16 mouse cellular contexts compared by ENCODE assay signal in the genomic region with DNA sequence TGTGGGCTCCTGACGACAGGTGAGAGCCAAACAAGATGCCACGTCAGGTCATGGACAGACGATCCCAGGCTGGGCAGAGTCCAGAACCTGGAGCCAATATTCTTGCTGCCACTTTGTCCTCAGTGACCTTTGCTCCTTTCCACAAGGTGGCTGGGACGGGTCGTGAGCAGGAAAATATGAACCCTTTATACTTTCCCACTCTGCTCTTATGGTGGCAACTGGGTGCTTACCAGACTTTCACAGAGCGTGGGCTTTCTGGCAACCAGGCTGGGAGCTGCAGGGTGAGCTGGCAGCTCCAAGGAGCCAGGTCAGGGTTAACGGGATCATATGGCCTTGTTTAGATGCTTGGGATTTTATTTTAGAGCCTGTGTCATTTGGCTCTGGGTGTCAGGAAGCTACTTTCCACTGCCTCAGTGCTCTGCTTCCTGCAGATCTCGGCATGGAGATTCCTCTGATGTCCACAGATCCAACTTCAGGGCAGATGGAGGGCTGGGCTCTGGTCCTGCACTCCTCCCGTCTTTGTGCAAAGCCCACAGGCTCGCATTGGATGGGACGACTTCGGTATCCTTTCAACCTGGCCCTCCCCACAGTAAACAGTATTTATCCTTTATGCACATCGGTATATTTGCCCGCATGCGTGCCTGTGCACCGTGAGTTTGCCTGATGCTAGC.
DNase-seq lines count a peak whose midpoint lies in the region; ATAC-seq lines count a peak whose summit lies in the region.
"Had no signal": no experiment of that assay in that cellular context is flagged by ENCODE, and none has a peak within 500 bp of the region (broad histone marks: within the 10 kb centered on the region; RNA-seq: fewer than 3 reads in every experiment).

No protein-coding gene starts in this region.

- peaks cover 2% of the 10 kb centered on the region; the same call in 1 of the 2 replicates for H3K9me3 ChIP-seq in kidney, embryonic 14.5 days (ENCODE audit: control insufficient read depth, low read length)
- H3K9me3 ChIP-seq in forebrain, embryonic 11.5 days (ENCODE audit: control insufficient read depth, low read length), result no peaks in the 10 kb centered on the region
- no peaks in the 10 kb centered on the region for H3K9me3 ChIP-seq in midbrain, embryonic 13.5 days
- H3K9me3 ChIP-seq: heart, embryonic 15.5 days; hindbrain, embryonic 15.5 days; midbrain, embryonic 15.5 days had no signal

- no peak for ATAC-seq in kidney, embryonic 14.5 days (ENCODE audit: low FRiP score, low TSS enrichment)
- no peak for ATAC-seq in forebrain, embryonic 11.5 days (replicated peaks; ENCODE audit: low FRiP score)
- no peak for ATAC-seq in midbrain, embryonic 13.5 days
- ATAC-seq: intestine, postnatal 0 days; lung, postnatal 0 days; midbrain, embryonic 15.5 days had no signal

- peak; percentile 92 for DNase-seq in heart, adult 11 months
- no peak for DNase-seq in heart, postnatal 25 days (ENCODE audit: low spot score)
- peak; percentile 33 to 59 for DNase-seq in kidney, postnatal 25 days
- DNase-seq in cerebellum, adult 8-10 months, result peak; percentile 56
- peak; percentile 34 for DNase-seq in gastrocnemius, postnatal 14 days
- DNase-seq in forebrain, embryonic 11.5 days (ENCODE audit: low spot score), result no peak
- DNase-seq: right cerebral cortex, postnatal 4 days; thymus, postnatal 4 days had no signal

- H3K4me3 ChIP-seq in kidney, embryonic 14.5 days (ENCODE audit: low read length), result no peak overlapping the region
- H3K4me3 ChIP-seq in forebrain, embryonic 11.5 days (ENCODE audit: low read depth, low read length), result no peak overlapping the region
- no peak overlapping the region for H3K4me3 ChIP-seq in midbrain, embryonic 13.5 days (replicated peaks)
- H3K4me3 ChIP-seq: heart, embryonic 15.5 days; hindbrain, embryonic 15.5 days; midbrain, embryonic 15.5 days had no signal

- no peak overlapping the region for H3K4me2 ChIP-seq in kidney, embryonic 14.5 days (replicated peaks; ENCODE audit: low read depth, low read length)
- H3K4me2 ChIP-seq in forebrain, embryonic 11.5 days (ENCODE audit: low read depth, low read length, severe bottlenecking), result no peak overlapping the region
- H3K4me2 ChIP-seq in midbrain, embryonic 13.5 days (replicated peaks), result no peak overlapping the region
- H3K4me2 ChIP-seq: heart, embryonic 15.5 days; hindbrain, embryonic 15.5 days; midbrain, embryonic 15.5 days had no signal

- 77% methylated on average over 16 of the region's 16 CpGs for WGBS in kidney, embryonic 14.5 days
- 90% methylated on average over 16 of the region's 16 CpGs for WGBS in forebrain, embryonic 11.5 days
- 93% methylated on average over 16 of the region's 16 CpGs for WGBS in midbrain, embryonic 13.5 days

- intact Hi-C loops in heart, postnatal 25 days (cut with DNase I), result no loop called here
- intact Hi-C loops in gastrocnemius, postnatal 14 days (cut with DNase I; ENCODE audit: low total_unique reads), result no loop called here

- H3K9ac ChIP-seq in kidney, embryonic 14.5 days (ENCODE audit: low read depth, low read length), result no peak overlapping the region
- H3K9ac ChIP-seq in forebrain, embryonic 11.5 days (ENCODE audit: low read length), result no peak overlapping the region
- no peak overlapping the region for H3K9ac ChIP-seq in midbrain, embryonic 13.5 days (replicated peaks)
- H3K9ac ChIP-seq: heart, embryonic 15.5 days; hindbrain, embryonic 15.5 days; liver, embryonic 14.5 days; midbrain, embryonic 15.5 days had no signal

- H3K36me3 ChIP-seq in kidney, embryonic 14.5 days (ENCODE audit: control insufficient read depth, insufficient read depth, low read length), result no peaks in the 10 kb centered on the region
- H3K36me3 ChIP-seq in forebrain, embryonic 11.5 days (ENCODE audit: control insufficient read depth, insufficient read depth, low read length), result no peaks in the 10 kb centered on the region
- H3K36me3 ChIP-seq in midbrain, embryonic 13.5 days, result no peaks in the 10 kb centered on the region
- H3K36me3 ChIP-seq: heart, embryonic 15.5 days; hindbrain, embryonic 15.5 days; midbrain, embryonic 15.5 days had no signal

- H3K27ac ChIP-seq in kidney, embryonic 14.5 days (ENCODE audit: low read depth, low read length), result no peak overlapping the region
- H3K27ac ChIP-seq in forebrain, embryonic 11.5 days (ENCODE audit: low read depth, low read length), result no peak overlapping the region
- no peak overlapping the region for H3K27ac ChIP-seq in midbrain, embryonic 13.5 days
- H3K27ac ChIP-seq: heart, embryonic 15.5 days; hindbrain, embryonic 15.5 days; liver, embryonic 14.5 days; midbrain, embryonic 15.5 days had no signal

- no peaks in the 10 kb centered on the region for H3K4me1 ChIP-seq in kidney, embryonic 14.5 days (ENCODE audit: control insufficient read depth, insufficient read depth, low read length)
- no peaks in the 10 kb centered on the region for H3K4me1 ChIP-seq in forebrain, embryonic 11.5 days (replicated peaks; ENCODE audit: control insufficient read depth, insufficient read depth, low read length)
- no peaks in the 10 kb centered on the region for H3K4me1 ChIP-seq in midbrain, embryonic 13.5 days (replicated peaks)
- H3K4me1 ChIP-seq: heart, embryonic 15.5 days; hindbrain, embryonic 15.5 days; midbrain, embryonic 15.5 days had no signal

- H3K27me3 ChIP-seq in kidney, embryonic 14.5 days (ENCODE audit: control insufficient read depth, insufficient read depth, low read length), result no peaks in the 10 kb centered on the region
- H3K27me3 ChIP-seq in forebrain, embryonic 11.5 days (ENCODE audit: control insufficient read depth, insufficient read depth, low read length), result no peaks in the 10 kb centered on the region
- no peaks in the 10 kb centered on the region for H3K27me3 ChIP-seq in midbrain, embryonic 13.5 days
- H3K27me3 ChIP-seq: hindbrain, embryonic 15.5 days; midbrain, embryonic 15.5 days had no signal

Comparison
In these comparisons a context has a peak if more than half of its experiments do, and no peak if none do; other contexts are left out.
1. DNase-seq: peak in heart, adult 11 months (single experiment), kidney, postnatal 25 days (2 of 2), cerebellum, adult 8-10 months (single experiment) and gastrocnemius, postnatal 14 days (single experiment); none in heart, postnatal 25 days (single experiment) and forebrain, embryonic 11.5 days (single experiment).